Mouse (Mus musculus): ENCODE data around the gene Maml3. TPM values are rescaled to one million over a fixed set of nuclear protein-coding genes. Genes with fewer than 3 reads are reported as not detected.

The Maml3 gene
- total and polyA plus RNA-seq, 3 experiments = 0.81 to 1.8 (median 0.98) TPM

GRCm38 (mm10) chr3:52120858-52121257 is 16.0 kb upstream of the Maml3 start:
- H3K36me3 ChIP-seq (replicated peaks in 1 of 2; ENCODE audit: control insufficient read depth in 1 of 2, insufficient read depth in 1 of 2, low read length in 1 of 2) = no peaks in the 10 kb centered on the region
- H3K9ac ChIP-seq (ENCODE audit: insufficient read depth, low read depth) = no peak overlapping the region
- dilution Hi-C loops (cut with MboI; ENCODE audit: extremely low pct_ligation_motif_present, extremely low pct_unique_long_range_greater_than_20kb, low sequenced_read_pairs) (no loop called here), in situ Hi-C loops (cut with MboI; ENCODE audit: low pct_ligation_motif_present, low pct_unique_long_range_greater_than_20kb, low sequenced_read_pairs) (no loop called here)
- no peak overlapping the region for H3K4me2 ChIP-seq (ENCODE audit: insufficient read depth, low read depth, poor library complexity, severe bottlenecking)
- no peaks in the 10 kb centered on the region for H3K9me3 ChIP-seq (replicated peaks; ENCODE audit: low read length)
- TF ChIP-seq MXI1 (IDR thresholded peaks at IDR 0.05; ENCODE audit: low read depth, low read length) (no peak), POLR2AphosphoS2 (IDR thresholded peaks at IDR 0.05; ENCODE audit: low read depth, low read length) (no peak), SIN3A (IDR thresholded peaks at IDR 0.05; ENCODE audit: low read length) (no peak), TBP (conservative IDR thresholded peaks at IDR 0.05; ENCODE audit: low read depth, low read length) (no peak)
- H3K4me1 ChIP-seq (ENCODE audit: control insufficient read depth in 1 of 2, insufficient read depth in 2 of 2) = no peaks in the 10 kb centered on the region
- no peaks in the 10 kb centered on the region for H3K79me2 ChIP-seq (replicated peaks; ENCODE audit: control insufficient read depth, extremely low read depth, insufficient read depth, poor library complexity, severe bottlenecking)
- no peak overlapping the region for H3K27ac ChIP-seq (ENCODE audit: insufficient read depth, low read depth)
- no peak for DNase-seq (ENCODE audit: extremely low read depth)
- H3K4me3 ChIP-seq (replicated peaks in 1 of 3; ENCODE audit: low read depth in 2 of 3, low read length in 2 of 3, poor library complexity in 1 of 3) = no peak overlapping the region
- no peaks in the 10 kb centered on the region for H3K27me3 ChIP-seq (replicated peaks)

- H3K4me2 ChIP-seq (ENCODE audit: insufficient read depth, low read depth, poor library complexity, severe bottlenecking) = no peak overlapping the region
- in situ Hi-C loops (cut with MboI; ENCODE audit: low pct_ligation_motif_present, low pct_unique_long_range_greater_than_20kb, low sequenced_read_pairs) = no loop called here
- no peak for TF ChIP-seq JUN (IDR thresholded peaks at IDR 0.05; ENCODE audit: insufficient read depth, low read depth, low read length)
- TF ChIP-seq MAFK (IDR thresholded peaks at IDR 0.05; ENCODE audit: insufficient replicate concordance, low read length) = no peak
- no peak for TF ChIP-seq ZC3H11A (IDR thresholded peaks at IDR 0.05; ENCODE audit: low read depth, low read length)
- no peak for TF ChIP-seq MXI1 (IDR thresholded peaks at IDR 0.05; ENCODE audit: low read depth, low read length)
- no peak for TF ChIP-seq TBP (conservative IDR thresholded peaks at IDR 0.05; ENCODE audit: low read depth, low read length)
- TF ChIP-seq KAT2A (IDR thresholded peaks at IDR 0.05; ENCODE audit: insufficient replicate concordance, low read length) = no peak
- no peak for DNase-seq (ENCODE audit: extremely low read depth)
- dilution Hi-C loops (cut with MboI; ENCODE audit: extremely low pct_ligation_motif_present, extremely low pct_unique_long_range_greater_than_20kb, low sequenced_read_pairs) = no loop called here
- H3K9ac ChIP-seq (ENCODE audit: insufficient read depth, low read depth) = no peak overlapping the region
- no peak overlapping the region for H3K4me3 ChIP-seq (replicated peaks in 1 of 3; ENCODE audit: low read depth in 2 of 3, low read length in 2 of 3, poor library complexity in 1 of 3)
- H3K27ac ChIP-seq (ENCODE audit: insufficient read depth, low read depth) = no peak overlapping the region
- H3K27me3 ChIP-seq (replicated peaks) = no peaks in the 10 kb centered on the region
- H3K9me3 ChIP-seq (replicated peaks; ENCODE audit: low read length) = no peaks in the 10 kb centered on the region
- peaks cover 0 to 10% of the 10 kb centered on the region in 2 experiments; a peak in 2 of 4 replicates for H3K4me1 ChIP-seq (ENCODE audit: control insufficient read depth in 1 of 2, insufficient read depth in 2 of 2)
- H3K36me3 ChIP-seq (replicated peaks in 1 of 2; ENCODE audit: control insufficient read depth in 1 of 2, insufficient read depth in 1 of 2, low read length in 1 of 2) = no peaks in the 10 kb centered on the region
- no peaks in the 10 kb centered on the region for H3K79me2 ChIP-seq (replicated peaks; ENCODE audit: control insufficient read depth, extremely low read depth, insufficient read depth, poor library complexity, severe bottlenecking)
Observed at GRCm38 (mm10) chr3:52119216-52119615, 14.3 kb upstream of the Maml3 start.

GRCm38 (mm10) chr3:52115421-52115820 is 10.5 kb upstream of the Maml3 start:
- dilution Hi-C loops (cut with MboI; ENCODE audit: extremely low pct_ligation_motif_present, extremely low pct_unique_long_range_greater_than_20kb, low sequenced_read_pairs) = no loop called here
- in situ Hi-C loops (cut with MboI; ENCODE audit: low pct_ligation_motif_present, low pct_unique_long_range_greater_than_20kb, low sequenced_read_pairs) = no loop called here

More at GRCm38 (mm10) chr3:52115421-52115820, 10.5 kb upstream of the Maml3 start:
- no peak for DNase-seq (ENCODE audit: extremely low read depth)
- Histone ChIP-seq H3K4me1 (ENCODE audit: control insufficient read depth in 1 of 2, insufficient read depth in 2 of 2) (peaks cover 0 to 10% of the 10 kb centered on the region in 2 experiments; a peak in 2 of 4 replicates), H3K27me3 (replicated peaks) (no peaks in the 10 kb centered on the region), H3K4me2 (ENCODE audit: insufficient read depth, low read depth, poor library complexity, severe bottlenecking) (no peak overlapping the region), H3K79me2 (replicated peaks; ENCODE audit: control insufficient read depth, extremely low read depth, insufficient read depth, poor library complexity, severe bottlenecking) (no peaks in the 10 kb centered on the region), H3K9ac (ENCODE audit: insufficient read depth, low read depth) (no peak overlapping the region), H3K9me3 (replicated peaks; ENCODE audit: low read length) (no peaks in the 10 kb centered on the region), H3K4me3 (replicated peaks in 1 of 3; ENCODE audit: low read depth in 2 of 3, low read length in 2 of 3, poor library complexity in 1 of 3) (no peak overlapping the region), H3K36me3 (replicated peaks in 1 of 2; ENCODE audit: control insufficient read depth in 1 of 2, insufficient read depth in 1 of 2, low read length in 1 of 2) (no peaks in the 10 kb centered on the region), H3K27ac (ENCODE audit: insufficient read depth, low read depth) (no peak overlapping the region)
- TF ChIP-seq ETS1 (conservative IDR thresholded peaks at IDR 0.05; ENCODE audit: low read depth, low read length) (no peak), CHD2 (IDR thresholded peaks at IDR 0.05; ENCODE audit: low read length) (no peak), POLR2AphosphoS2 (IDR thresholded peaks at IDR 0.05; ENCODE audit: low read depth, low read length) (no peak), CTCF (conservative IDR thresholded peaks at IDR 0.05 in 1 of 2, IDR thresholded peaks at IDR 0.05 in 1 of 2; ENCODE audit: low read depth in 2 of 2, low read length in 2 of 2) (no peak), SMC3 (IDR thresholded peaks at IDR 0.05; ENCODE audit: low read depth, low read length) (no peak), ELF1 (IDR thresholded peaks at IDR 0.05; ENCODE audit: low read depth, low read length) (no peak), ZNF384 (IDR thresholded peaks at IDR 0.05; ENCODE audit: low read depth, low read length) (no peak), ZKSCAN1 (IDR thresholded peaks at IDR 0.05; ENCODE audit: borderline replicate concordance, low read depth, low read length) (no peak), CHD1 (IDR thresholded peaks at IDR 0.05; ENCODE audit: low read depth, low read length) (no peak), MAX (IDR thresholded peaks at IDR 0.05; ENCODE audit: low read length) (no peak), ZC3H11A (IDR thresholded peaks at IDR 0.05; ENCODE audit: low read depth, low read length) (no peak), USF1 (IDR thresholded peaks at IDR 0.05; ENCODE audit: low read depth, low read length) (no peak), POLR2A (IDR thresholded peaks at IDR 0.05; ENCODE audit: low read depth, low read length) (no peak), MAFK (IDR thresholded peaks at IDR 0.05; ENCODE audit: insufficient replicate concordance, low read length) (no peak), RCOR1 (conservative IDR thresholded peaks at IDR 0.05; ENCODE audit: low read depth, low read length) (no peak), TBP (conservative IDR thresholded peaks at IDR 0.05; ENCODE audit: low read depth, low read length) (no peak), MXI1 (IDR thresholded peaks at IDR 0.05; ENCODE audit: low read depth, low read length) (no peak)

Measured in CH12.LX (cell line).